Mouse (Mus musculus): Measurements from ENCODE around the gene Gm11985.
A peak's percentile ranks its signal among the peaks of the same experiment; 100 is the strongest.
"Not testable (repeated sequence)": the region's sequence is repeated elsewhere in the genome, so short reads cannot be mapped to it uniquely, and the experiment has no call there.

Gm11985 gene

DNA sequence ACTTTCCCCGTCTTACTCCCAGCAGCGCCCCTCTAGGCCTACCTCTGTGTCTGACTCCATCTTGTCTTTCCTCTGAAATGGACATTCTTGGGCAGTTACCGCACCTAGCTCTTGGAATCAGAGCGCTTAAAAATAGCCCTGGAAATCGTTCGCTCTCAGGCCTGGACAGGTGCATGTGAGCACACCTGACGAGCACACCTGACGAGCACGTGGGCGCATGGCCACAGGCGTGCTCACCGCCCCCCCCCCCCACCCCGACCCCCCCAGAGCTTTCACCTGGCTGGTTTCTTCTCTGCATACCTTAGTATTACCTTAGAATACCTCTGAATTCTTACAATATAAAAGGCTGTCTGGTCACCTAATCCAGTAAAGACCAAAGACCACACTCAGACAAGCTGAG lies at the start of gene Gm11985:
Gene Gm11985, minus strand, starts transcription at position 101 of the 400 bp plus-strand sequence.
- DNase-seq: no peak

DNA sequence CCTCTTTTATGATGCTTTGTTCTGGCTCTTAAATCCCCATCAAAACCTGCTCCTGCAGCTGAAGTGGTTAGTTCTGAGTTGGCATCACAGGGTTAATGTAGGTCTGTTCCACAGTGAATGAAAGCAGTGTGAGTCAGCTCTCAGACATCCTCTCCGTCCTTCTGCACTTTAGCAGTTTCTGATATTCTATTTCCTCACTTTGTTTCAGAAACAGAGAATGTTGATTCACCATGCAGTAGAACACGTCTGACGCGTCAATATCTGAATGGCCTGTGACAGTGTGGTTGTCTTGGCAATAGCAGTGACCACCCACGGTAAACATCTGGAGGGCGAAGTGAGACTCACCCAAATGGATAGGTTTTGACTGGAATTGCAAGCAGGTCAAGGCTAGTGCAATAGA lies 49.3 kb upstream of the Gm11985 start:
- no peak for DNase-seq

DNA sequence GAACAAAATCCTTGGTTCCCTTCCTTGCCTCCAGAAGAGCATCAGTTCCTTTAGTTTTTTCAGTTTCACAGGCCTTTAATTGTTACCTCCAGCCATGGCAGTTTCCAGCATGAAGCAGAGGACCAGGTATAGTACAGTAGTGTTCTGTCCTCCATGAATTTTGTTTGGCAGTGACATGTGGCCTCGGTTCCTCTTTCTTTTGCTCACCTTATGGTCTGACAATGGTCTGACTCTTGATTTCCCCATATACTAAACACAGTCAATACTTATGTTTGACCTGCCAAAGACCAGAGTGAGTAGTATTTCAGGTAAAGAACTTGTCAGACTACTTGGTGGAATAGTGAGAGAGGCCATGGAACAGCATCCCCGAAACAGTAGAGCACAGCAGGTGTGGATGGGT lies 48.4 kb upstream of the Gm11985 start:
- DNase-seq: no peak

DNA sequence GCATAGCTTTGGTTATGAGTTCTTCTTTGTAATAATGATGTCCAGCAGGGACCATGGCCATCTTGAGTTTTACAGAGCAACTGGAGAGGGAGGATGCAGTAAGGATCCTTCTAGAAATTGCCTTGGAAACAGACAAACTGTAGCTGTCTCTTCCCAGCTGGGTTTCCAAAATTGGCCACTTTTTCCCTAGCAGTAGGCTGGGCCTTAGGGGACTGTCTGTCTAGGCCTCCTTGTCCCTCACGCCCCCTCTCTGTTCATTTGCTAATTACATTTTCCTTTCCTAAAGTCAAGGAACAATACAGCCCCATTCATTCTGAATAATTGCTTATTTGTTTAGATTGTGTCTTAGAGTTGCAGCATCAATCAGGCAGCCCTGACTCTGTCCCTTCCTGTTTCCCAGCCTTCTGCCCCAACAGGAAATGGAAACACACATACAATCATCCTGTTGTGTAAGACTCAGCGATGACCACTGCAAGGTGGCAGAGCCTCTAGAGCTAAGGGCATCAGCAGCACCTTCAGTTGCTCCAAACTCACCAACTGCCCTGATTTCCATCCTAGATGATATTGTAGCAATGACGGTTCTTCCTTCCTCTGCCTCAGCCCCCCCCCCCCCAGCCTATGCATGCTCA lies 46.7 kb upstream of the Gm11985 start:
- no peak for DNase-seq

DNA sequence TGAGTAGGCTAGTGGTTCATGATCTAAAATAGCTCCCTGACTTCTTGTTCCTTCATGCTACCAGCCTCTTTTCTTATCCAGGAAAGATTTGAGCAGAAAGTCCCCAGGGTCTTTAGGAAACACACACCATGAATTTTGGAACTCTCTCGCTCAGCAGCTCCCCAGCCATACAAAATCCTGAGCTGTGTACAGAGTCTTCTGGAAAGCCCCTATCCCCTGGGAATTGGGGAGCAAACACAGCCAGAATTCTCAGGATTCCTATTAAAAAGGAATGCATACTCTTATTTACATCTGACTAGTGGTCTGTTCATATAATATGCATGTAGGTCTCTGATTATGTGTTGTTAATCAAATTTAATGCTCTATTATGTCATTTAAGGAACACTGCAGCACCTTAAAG lies 46.1 kb upstream of the Gm11985 start:
- DNase-seq: no peak

DNA sequence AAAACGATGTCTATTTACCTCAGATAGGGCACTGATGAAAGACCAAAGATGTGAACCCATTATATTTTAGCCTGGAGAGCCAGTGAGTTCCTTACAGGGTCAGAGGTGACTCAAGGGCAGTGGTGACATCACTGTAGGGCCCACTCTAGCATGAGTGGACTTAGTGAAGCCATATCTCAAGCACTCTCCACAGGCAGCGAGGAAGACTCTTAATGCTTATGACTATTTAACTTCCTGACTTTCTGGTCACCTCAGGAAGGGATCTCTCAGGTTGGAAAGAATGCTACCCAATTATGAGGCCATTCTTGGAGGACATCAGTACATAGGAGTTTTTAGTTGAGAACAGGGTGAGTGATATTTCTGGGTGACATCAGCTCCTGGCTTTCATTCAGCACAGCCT lies 45.0 kb upstream of the Gm11985 start:
- no peak for DNase-seq

DNA sequence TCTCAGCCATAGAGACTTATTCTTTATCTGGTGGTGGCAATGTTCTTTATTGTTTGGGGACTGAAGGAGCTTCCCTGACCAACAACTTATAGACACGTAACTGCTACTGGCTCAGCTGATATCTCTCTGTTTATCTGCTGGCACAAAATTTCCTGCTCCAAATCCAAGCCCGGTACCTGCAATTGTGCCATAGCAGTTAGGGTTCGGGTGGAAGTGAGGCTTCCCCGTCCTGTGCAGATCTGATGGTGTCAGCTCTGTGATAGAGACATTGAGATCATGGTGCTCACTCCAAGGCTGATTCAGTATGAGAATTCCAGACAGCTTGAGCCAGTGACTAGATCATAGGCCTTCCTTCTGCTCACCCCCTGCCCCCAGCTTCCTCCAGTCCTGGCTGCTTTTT lies 43.6 kb upstream of the Gm11985 start:
- DNase-seq: no peak

DNA sequence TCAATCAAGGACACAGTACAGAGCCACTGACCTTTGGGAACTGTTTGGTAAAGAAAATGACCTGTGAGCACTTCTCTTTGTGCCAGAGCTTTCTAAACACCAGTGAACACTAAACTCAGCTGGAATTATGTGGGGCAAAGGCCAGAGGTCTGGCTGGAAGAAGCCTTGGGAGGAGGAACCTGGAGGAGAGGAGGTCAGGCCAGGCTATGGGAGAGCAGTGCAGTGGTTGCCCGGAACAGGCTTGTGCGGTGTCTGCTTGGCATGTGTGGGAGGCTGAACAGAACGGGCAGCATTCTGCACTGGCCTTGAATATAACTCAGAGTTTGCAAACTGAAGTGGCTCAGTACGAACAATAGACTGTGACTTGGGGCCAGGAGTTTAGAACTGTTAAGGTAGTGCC lies 41.6 kb upstream of the Gm11985 start:
- DNase-seq: no peak

DNA sequence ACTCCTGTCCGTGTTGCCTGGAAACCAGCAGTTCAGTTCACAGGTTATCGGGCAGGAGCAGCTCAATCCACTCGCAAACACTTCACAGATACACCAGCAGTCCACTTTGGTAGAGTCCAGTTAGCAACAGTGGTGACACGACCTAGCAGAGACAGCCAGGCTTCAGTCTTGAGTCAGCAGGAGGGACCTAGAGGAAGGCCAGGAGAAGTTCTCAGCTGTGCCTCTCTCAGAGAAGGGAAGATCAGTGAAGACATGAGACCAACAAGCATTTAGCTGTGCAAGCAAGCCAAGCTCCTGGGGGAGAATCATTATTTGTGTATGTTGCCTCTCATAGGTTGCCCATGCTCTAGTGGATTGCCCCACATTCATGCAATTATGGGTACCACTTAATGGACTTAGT lies 39.7 kb upstream of the Gm11985 start:
- DNase-seq: no peak

DNA sequence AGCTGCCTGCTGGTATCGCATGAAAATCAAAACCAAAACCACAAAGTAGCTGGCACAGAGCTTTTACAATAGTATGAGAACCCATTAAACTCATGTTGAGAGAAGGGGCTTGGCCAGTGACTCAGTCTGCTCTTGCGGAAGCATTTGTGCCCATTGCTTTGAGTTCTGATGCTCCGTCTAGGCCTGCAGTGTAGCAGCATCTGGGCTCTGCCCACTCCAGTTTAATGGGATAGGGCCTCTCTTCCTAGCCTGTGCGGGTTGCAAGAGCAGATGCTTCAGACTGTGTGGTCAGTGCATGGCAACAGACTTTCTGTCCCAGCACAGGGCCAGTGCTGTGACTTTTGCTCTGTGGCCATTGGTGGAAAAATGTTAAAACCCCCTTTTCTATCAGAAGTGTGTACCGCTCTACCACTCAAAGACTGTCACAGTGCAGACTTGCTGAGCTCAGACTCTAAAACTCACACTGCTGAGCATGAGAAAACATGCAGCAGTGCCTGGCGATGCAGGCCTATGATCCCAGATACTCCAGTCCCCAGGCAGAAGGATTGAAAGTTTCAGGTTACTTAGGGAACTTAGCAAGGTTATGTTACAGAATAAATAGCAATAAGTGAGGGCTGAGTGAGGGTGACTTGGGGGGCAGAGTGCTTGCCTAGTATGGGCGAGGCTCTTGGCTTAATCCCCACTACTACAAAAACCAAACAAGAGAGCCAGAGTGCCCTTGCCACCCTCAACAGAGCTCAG lies 38.6 kb upstream of the Gm11985 start:
- no peak for DNase-seq

DNA sequence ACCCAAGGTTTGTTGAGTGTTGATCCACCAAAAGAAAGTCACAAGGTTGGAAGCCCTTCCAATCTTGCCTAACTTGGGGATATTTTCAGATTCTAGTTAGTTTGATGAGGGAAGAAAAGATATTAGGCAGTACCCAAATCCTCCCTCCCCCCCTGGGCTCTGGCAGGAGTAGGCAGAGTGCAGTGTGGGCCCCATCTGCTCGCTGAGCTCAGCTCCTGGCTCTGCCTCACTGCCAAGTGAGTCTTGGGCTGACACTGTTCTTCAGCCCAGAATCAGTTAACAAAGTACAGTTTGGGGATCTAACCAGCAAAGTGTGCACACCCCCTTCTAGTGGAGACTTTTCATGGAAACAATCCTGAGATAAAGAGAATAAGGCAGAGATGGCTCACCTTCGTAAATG lies 37.8 kb upstream of the Gm11985 start:
- no peak for DNase-seq

DNA sequence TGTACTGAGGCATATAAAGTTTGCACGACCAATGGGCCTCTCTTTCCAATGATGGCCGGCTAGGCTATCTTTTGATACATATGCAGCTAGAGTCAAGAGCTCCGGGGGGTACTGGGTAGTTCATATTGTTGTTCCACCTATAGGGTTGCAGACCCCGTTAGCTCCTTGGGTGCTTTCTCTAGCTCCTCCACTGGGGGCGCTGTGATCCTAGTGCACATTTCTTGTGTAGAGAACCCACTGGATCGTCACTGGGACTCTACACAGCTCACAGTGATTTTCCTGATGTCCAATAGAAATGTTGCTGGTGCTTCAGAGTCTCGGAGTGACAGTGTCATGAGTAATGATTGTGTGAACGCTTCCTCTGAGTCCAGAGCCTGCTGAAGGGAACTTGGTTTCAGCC lies 33.5 kb upstream of the Gm11985 start:
- not testable (repeated sequence) for DNase-seq

DNA sequence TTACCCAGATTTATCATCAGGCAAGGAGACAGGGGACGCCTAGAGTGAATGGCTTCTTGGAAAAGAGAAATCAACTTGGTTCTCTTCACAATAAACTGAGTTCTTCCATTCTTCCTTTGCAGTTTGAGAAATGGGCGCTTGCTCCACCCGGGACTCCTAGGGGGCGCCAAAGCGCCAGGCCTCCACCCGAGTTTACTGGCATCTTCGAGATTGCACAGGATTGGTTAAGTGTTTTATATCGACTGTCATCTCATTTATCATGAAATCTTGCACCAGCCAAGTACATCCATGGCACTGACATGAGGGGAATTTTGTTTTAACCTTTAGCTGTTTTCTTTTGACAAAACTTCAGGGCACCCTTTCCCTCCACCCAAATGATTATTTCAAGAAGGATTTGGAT lies 27.3 kb upstream of the Gm11985 start:
- peak; percentile 47 for DNase-seq

DNA sequence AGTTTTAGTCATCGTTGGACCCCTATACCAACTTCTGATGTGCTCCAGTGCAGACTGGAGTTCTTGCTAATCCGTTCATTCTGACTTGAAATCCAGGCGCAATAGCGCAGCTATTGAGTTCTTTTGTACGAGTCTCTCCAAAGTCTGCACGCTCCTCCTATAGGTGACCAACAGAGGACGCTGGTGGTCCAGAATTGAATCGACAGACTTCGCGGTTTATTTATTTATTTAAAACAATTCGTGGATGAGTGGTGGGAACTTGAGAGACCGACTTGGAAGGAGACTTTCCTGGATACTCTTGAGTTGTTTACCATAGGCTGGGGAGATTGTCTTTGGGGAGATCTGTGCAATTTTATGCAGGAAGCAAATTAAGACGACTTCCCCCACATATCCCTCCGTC lies 26.4 kb upstream of the Gm11985 start:
- no peak for DNase-seq

DNA sequence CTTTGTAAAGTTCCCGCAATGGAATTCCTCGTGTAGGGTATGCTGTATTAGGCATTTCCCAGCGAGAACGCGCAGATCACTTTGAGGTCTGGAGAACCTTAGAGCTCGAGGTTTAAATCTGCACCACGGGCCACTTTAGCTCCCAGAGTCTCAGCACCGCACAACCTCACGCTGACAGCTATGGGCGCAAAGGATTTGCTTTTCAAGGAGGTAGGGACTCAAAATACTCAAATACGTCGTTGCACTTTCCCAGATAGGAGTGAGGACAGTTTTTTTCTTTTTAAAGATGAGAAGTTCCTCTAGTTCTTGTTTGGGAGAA lies 25.9 kb upstream of the Gm11985 start:
- no peak for DNase-seq

DNA sequence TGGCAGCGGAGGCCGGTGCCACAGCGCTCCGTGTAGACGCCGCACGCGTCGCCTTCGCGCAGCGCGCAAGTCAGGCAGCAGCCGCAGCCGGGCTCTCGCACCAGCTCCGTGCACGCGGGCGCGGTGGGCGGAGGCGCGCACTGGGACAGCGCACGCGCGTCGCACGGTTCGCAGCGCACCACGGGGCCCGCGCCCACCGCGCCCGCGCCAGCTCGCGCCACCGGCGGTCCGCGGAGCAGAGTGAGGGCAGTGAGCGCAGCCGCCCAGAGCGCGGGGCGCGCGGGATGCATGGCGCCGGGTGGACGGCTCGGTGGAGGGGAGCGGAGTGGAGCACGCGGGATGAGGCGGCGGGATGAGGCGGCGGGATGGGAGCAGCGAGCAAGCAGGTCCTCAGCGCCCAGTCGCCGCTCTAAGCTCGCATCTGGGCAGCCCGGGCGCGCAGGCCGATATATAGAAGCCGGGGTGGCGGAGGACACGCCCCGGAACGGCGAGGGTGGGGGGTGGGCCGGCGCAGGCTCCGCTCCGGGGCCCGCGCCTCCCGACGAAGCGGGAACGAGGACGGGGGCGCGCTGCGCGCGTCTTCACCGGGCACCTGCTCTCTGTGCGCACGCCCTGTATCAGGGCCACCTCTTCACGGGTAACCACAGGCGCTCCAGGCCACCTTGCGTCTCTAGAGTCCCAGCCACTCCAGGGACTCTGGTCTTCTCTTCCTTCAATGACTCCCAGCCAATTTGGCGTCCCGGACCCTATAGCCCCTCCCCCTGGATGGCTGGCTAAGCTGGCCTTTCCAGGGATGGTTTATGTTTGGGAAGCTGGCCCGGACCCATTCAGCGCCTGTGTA lies 25.4 kb upstream of the Gm11985 start, which contains the start of gene Igfbp3:
Gene Igfbp3, minus strand, starts transcription at position 423 of the 841 bp plus-strand sequence.
- no peak for DNase-seq

DNA sequence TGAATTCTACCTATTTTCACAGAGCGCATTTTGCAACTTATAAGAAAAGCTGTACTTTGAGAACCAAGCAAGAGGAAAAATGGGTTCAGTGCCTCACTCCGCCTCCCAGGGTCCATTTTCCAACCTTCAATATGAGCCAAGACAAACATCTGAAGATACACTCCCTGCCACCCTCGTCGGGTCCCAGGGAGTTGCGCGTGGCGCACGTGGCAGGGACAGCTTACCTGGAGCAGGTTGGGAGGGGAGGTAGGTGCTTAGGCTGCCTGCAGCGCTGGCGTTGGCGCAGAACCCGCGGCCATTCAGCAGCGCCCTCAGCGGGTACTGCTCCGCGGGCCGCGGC lies 24.8 kb upstream of the Gm11985 start:
- DNase-seq: no peak

DNA sequence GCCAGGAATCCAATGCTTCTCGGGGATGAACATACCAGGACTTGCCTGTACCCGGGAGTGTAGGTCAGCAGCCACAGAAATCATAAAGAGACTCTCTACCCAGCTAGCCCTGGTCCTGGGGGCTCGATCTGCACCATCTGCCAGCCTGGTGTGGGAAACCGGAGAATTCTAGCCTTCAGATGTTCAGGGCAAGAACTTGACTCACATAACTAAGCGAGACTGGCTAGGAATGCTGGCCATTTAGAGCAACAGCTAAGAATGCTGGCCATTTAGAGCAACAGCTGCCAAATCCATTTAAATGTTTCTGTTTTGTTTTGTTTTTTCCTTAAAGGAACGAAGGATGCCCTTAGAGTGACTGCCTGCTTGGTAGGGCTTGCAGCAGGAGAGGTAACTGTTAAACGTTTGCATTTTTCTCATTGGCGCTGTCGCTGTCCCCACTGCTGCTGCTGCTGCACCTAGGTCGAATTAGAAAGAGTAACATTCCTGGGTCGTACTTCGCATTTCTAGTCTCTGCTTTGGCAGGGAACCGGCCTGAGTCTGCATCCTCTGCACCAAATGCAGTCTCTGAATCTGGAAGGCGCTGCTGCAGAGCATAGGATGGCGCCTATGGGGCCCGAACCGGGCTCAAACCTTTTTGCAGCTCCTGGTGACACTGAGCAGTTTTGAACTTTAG lies 23.9 kb upstream of the Gm11985 start:
- no peak for DNase-seq

DNA sequence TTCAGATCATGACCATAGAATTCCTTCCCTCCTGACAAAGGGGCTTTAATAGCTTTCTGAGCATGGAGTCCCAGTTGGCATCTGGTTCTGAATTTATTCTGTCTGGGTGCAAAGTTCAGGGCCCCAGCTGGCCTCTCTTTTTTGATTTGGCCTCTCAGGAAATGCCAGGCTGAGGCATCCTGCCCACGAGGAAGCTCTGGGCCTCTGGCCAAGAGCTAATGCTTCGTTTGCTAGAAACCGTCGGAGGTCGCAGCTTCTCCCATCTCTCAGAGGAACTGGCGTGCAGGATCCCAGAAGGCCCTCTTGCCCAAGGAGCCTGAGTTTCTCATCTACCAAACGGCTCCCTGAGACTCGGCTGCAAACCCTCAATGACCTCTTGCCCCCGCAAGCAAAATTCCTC lies 22.8 kb upstream of the Gm11985 start:
- no peak for DNase-seq

DNA sequence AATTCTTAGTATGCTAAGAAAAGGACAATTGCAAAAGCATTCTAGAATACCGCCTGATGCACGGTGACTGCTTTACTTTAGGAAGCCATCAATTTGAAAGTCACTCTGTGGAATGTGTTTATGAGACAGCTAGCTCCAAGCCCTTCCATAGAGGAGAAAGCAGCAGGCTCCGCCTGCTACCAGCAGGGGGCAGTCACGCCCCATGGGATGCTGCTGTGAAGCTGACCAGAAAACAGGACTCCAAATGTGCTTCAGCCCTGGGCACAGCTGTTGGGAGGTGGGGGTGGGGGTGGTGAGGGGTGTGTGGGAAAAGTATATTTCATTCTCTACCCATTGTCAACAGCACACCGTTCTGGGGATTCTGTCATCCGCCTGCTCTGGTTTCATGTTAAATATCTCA lies 22.0 kb upstream of the Gm11985 start:
- peak; percentile 49 for DNase-seq

DNA sequence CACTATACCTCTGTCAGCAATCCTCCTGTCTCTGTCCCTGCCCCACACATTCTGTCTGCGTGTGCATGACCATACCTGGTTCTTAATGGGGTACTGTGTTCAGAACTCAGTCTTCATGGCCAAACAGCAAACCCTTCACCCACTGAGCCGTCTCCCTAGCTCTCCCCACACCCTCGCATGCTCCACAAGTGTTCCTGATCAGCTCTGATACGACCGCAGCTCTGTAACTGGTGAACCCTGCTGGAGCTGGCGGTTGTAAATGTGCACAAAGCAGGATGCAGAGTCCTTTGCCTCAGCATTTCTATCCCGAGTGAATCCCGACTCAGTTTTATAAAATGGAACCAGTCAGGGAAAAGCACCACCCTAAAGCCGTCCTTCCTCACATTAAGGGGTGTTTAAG lies 15.5 kb upstream of the Gm11985 start:
- no peak for DNase-seq

DNA sequence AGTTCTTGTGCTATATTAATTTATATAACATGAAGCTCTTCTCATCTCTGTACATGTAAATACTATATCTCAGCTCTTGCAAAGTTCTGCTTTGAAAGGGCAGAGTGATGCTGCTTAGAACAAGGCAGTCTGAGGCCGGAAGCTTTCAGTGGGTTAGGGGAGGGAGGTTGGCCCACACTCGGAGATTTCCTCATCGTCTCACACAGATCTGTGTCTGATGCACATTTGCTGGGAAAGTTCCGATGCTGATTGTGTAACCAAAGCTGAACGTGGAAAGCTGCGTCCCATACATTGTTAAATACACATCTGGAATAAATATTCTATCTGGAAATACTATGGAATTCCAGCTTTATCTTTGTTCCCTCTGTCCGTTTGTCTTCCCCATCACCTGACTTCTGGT lies 13.8 kb upstream of the Gm11985 start:
- DNase-seq: no peak

DNA sequence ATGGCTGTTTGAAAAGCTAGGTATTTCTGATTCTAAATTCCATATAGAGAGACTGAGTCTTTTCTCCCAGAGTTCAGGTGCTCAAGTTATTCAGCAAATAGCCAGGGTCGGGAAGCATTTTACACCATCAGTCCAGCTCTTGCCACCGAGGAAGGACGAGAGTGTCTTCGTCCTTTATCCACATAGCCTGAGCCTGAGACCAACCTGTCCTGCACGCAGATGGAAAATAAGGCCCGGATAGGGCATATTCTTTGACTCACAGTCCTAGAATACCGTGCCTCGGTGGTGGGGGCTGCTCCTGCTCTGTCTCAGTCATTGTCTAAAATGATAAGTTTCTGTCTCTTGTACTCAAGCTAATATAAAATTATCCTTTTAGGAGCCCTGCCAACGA lies 12.0 kb upstream of the Gm11985 start:
- no peak for DNase-seq
